Mouse (Mus musculus): ENCODE measurements around the gene Cnga3. TPM values are rescaled to one million over a fixed set of nuclear protein-coding genes. Genes with fewer than 3 reads are reported as not detected.

Gene Cnga3
- not detected in 2 replicates for polyA plus RNA-seq (2015; fragmentation: Nextera tagmentation; extraction: Ambion mirVana)

DNA sequence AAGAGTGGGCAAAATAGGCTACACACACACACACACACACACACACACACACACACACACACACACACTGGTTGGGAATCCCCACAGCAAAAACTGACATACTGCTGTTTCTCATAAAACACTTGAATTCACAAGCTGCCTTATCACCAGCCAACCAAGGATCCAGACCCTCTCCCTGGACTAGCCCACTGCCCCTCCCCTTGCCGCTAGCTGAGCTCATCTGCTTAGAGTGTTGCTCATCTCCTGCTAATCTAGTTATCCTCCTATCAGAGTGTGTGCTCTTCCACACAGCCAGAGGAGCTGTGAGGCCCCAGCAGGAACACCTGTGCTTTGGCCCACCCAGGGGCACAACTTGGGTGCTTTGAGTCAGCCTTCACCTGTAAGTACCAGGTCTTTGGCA lies at the start of gene Cnga3:
Gene Cnga3 (plus strand): TSS at position 291 of the 400 bp plus-strand sequence.
- no peak for ATAC-seq (replicated peaks; ENCODE audit: extremely low read depth, insufficient read depth, low FRiP score)
- Histone ChIP-seq H3K36me3 (ENCODE audit: control insufficient read depth, insufficient read depth) (no peaks in the 10 kb centered on the region), H3K4me1 (ENCODE audit: control insufficient read depth, insufficient read depth, low read length) (no peaks in the 10 kb centered on the region), H3K27ac (ENCODE audit: low read length) (no peak within 1 kb of the TSS), H3K9ac (ENCODE audit: low read length) (no peak within 1 kb of the TSS), H3K4me3 (ENCODE audit: low read length) (no peak within 1 kb of the TSS), H3K9me3 (replicated peaks; ENCODE audit: control insufficient read depth, low read length) (no peaks in the 10 kb centered on the region; the same call in 1 of the 2 replicates), H3K4me2 (ENCODE audit: low read depth, low read length) (no peak within 1 kb of the TSS), H3K27me3 (ENCODE audit: control insufficient read depth, insufficient read depth, low read length) (peaks cover 14% of the 10 kb centered on the region)
- 53% methylated on average over 1 of the region's 1 CpGs for WGBS

DNA sequence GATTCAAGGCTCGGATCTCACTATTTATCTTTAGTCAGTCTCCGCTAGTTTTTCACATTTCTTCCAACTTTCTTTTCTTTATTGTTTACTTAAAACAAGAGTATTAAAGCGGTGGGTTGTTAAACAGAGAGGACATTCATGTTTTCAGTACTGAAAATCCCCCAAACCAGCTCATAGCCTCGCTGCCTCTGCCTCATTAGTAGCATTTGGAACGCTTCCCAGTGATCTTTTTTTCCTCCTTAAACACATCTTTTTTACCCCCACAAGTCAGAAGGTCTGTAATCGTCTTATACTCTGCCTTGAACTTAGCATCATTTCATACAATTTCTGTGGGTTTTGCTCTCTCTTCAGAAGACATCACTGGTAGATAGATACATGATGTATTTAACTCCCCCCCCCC lies 48.2 kb upstream of the Cnga3 start:
- Histone ChIP-seq H3K9me3 (replicated peaks; ENCODE audit: control insufficient read depth, low read length) (peaks cover 9% of the 10 kb centered on the region), H3K27me3 (ENCODE audit: control insufficient read depth, insufficient read depth, low read length) (no peaks in the 10 kb centered on the region), H3K9ac (ENCODE audit: low read length) (no peak overlapping the region), H3K4me3 (ENCODE audit: low read length) (no peak overlapping the region), H3K27ac (ENCODE audit: low read length) (no peak overlapping the region), H3K4me2 (ENCODE audit: low read depth, low read length) (no peak overlapping the region), H3K4me1 (ENCODE audit: control insufficient read depth, insufficient read depth, low read length) (no peaks in the 10 kb centered on the region), H3K36me3 (ENCODE audit: control insufficient read depth, insufficient read depth) (no peaks in the 10 kb centered on the region)
- 60% methylated on average over 6 of the region's 6 CpGs for WGBS
- ATAC-seq (replicated peaks; ENCODE audit: extremely low read depth, insufficient read depth, low FRiP score): no peak

DNA sequence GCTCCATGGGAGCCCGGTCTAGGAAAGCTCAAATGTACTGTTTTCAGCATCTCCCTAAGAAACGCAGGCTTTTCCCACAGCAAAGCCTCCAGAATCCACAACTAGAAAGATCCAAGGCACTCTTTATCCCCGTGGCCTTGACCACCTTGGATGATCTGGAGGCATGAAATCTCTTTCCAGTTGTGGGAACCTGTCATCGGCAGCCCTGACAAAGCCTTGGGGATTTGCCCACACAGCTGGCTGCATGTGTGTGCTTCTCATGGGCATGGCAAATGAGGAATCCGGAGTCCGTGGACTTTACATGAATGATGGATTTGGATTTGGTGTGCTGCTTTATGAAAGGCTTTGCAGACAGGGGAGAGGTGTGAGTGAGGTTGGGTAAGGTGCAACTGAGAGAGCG lies 46.3 kb upstream of the Cnga3 start:
- H3K9me3 ChIP-seq (replicated peaks; ENCODE audit: control insufficient read depth, low read length): peaks cover 5% of the 10 kb centered on the region
- H3K36me3 ChIP-seq (ENCODE audit: control insufficient read depth, insufficient read depth): no peaks in the 10 kb centered on the region
- H3K4me2 ChIP-seq (ENCODE audit: low read depth, low read length): no peak overlapping the region
- H3K27ac ChIP-seq (ENCODE audit: low read length): no peak overlapping the region
- ATAC-seq (replicated peaks; ENCODE audit: extremely low read depth, insufficient read depth, low FRiP score): no peak
- H3K4me1 ChIP-seq (ENCODE audit: control insufficient read depth, insufficient read depth, low read length): no peaks in the 10 kb centered on the region
- no peak overlapping the region for H3K4me3 ChIP-seq (ENCODE audit: low read length)
- 72% methylated on average over 7 of the region's 7 CpGs for WGBS
- no peak overlapping the region for H3K9ac ChIP-seq (ENCODE audit: low read length)
- H3K27me3 ChIP-seq (ENCODE audit: control insufficient read depth, insufficient read depth, low read length): no peaks in the 10 kb centered on the region

GRCm38 (mm10) chr1:37177874-37178273 lies 36.4 kb upstream of the Cnga3 start:
- no peak for ATAC-seq (replicated peaks; ENCODE audit: extremely low read depth, insufficient read depth, low FRiP score)

GRCm38 (mm10) chr1:37179852-37180251 lies 34.4 kb upstream of the Cnga3 start:
- Histone ChIP-seq H3K4me3 (ENCODE audit: low read length) (no peak overlapping the region), H3K4me2 (ENCODE audit: low read depth, low read length) (no peak overlapping the region), H3K27me3 (ENCODE audit: control insufficient read depth, insufficient read depth, low read length) (no peaks in the 10 kb centered on the region), H3K9me3 (replicated peaks; ENCODE audit: control insufficient read depth, low read length) (no peaks in the 10 kb centered on the region), H3K9ac (ENCODE audit: low read length) (no peak overlapping the region), H3K27ac (ENCODE audit: low read length) (no peak overlapping the region), H3K4me1 (ENCODE audit: control insufficient read depth, insufficient read depth, low read length) (no peaks in the 10 kb centered on the region), H3K36me3 (ENCODE audit: control insufficient read depth, insufficient read depth) (no peaks in the 10 kb centered on the region)
- 61% methylated on average over 5 of the region's 5 CpGs for WGBS
- no peak for ATAC-seq (replicated peaks; ENCODE audit: extremely low read depth, insufficient read depth, low FRiP score)

More at GRCm38 (mm10) chr1:37177874-37178273, 36.4 kb upstream of the Cnga3 start:
- H3K36me3 ChIP-seq (ENCODE audit: control insufficient read depth, insufficient read depth): no peaks in the 10 kb centered on the region
- H3K9me3 ChIP-seq (replicated peaks; ENCODE audit: control insufficient read depth, low read length): no peaks in the 10 kb centered on the region
- no peak overlapping the region for H3K4me2 ChIP-seq (ENCODE audit: low read depth, low read length)
- H3K4me3 ChIP-seq (ENCODE audit: low read length): no peak overlapping the region
- H3K4me1 ChIP-seq (ENCODE audit: control insufficient read depth, insufficient read depth, low read length): no peaks in the 10 kb centered on the region
- no peaks in the 10 kb centered on the region for H3K27me3 ChIP-seq (ENCODE audit: control insufficient read depth, insufficient read depth, low read length)
- no peak overlapping the region for H3K27ac ChIP-seq (ENCODE audit: low read length)
- no peak overlapping the region for H3K9ac ChIP-seq (ENCODE audit: low read length)
- WGBS: 89% methylated on average over 2 of the region's 2 CpGs

DNA sequence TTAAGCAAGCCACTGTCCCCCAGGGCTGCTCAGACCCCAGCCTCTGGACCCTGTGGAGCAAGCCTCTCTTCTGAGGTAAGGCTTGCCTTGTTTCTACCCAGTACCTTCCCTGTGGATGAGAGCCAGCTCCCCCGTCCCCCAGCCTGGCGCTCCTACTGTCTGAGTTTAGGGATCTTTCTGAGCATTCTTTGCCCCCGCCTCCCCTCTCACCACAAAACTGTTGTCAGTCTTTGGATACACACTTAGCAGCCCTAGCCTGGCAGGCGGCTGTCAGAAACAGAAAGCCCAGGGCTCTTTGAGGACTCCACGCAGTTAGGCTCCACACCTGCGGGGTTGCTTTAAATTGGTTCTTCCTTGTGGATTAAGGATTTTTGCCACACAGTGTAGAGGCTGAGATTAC lies 27.2 kb upstream of the Cnga3 start:
- ATAC-seq (replicated peaks; ENCODE audit: extremely low read depth, insufficient read depth, low FRiP score): no peak
- Histone ChIP-seq H3K27me3 (ENCODE audit: control insufficient read depth, insufficient read depth, low read length) (no peaks in the 10 kb centered on the region; the same call in 1 of the 2 replicates), H3K4me1 (ENCODE audit: control insufficient read depth, insufficient read depth, low read length) (no peaks in the 10 kb centered on the region), H3K9ac (ENCODE audit: low read length) (no peak overlapping the region), H3K27ac (ENCODE audit: low read length) (no peak overlapping the region), H3K4me2 (ENCODE audit: low read depth, low read length) (no peak overlapping the region), H3K4me3 (ENCODE audit: low read length) (no peak overlapping the region), H3K9me3 (replicated peaks; ENCODE audit: control insufficient read depth, low read length) (no peaks in the 10 kb centered on the region), H3K36me3 (ENCODE audit: control insufficient read depth, insufficient read depth) (no peaks in the 10 kb centered on the region)
- WGBS: 60% methylated on average over 6 of the region's 6 CpGs

DNA sequence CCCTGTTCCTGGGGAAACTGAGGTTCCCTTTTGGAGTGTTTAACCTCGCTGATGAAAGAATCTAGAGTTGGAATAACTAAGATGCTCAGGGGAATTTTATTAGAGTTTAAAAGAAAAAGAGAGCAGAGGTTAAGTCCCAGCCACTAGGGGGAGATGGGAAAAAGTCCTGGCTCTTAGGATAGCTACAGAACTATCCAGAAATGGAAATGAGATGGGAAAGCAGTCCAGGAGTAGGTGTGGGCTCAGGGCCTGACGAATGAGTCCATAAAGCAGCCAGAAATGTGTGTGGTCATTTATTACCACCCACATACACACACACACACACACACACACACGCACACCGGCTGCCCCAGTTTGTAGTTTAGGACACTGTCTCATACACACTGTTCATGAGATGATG lies 19.6 kb upstream of the Cnga3 start:
- H3K4me2 ChIP-seq (ENCODE audit: low read depth, low read length): no peak overlapping the region
- H3K9me3 ChIP-seq (replicated peaks; ENCODE audit: control insufficient read depth, low read length): no peaks in the 10 kb centered on the region
- H3K27ac ChIP-seq (ENCODE audit: low read length): no peak overlapping the region
- H3K9ac ChIP-seq (ENCODE audit: low read length): no peak overlapping the region
- H3K4me3 ChIP-seq (ENCODE audit: low read length): no peak overlapping the region
- no peaks in the 10 kb centered on the region for H3K36me3 ChIP-seq (ENCODE audit: control insufficient read depth, insufficient read depth)
- WGBS: 60% methylated on average over 4 of the region's 4 CpGs
- H3K27me3 ChIP-seq (ENCODE audit: control insufficient read depth, insufficient read depth, low read length): no peaks in the 10 kb centered on the region
- no peaks in the 10 kb centered on the region for H3K4me1 ChIP-seq (ENCODE audit: control insufficient read depth, insufficient read depth, low read length)
- ATAC-seq (replicated peaks; ENCODE audit: extremely low read depth, insufficient read depth, low FRiP score): no peak

GRCm38 (mm10) chr1:37201406-37201805 lies 12.8 kb upstream of the Cnga3 start:
- Histone ChIP-seq H3K9me3 (replicated peaks; ENCODE audit: control insufficient read depth, low read length) (peaks cover 3% of the 10 kb centered on the region; the same call in 1 of the 2 replicates), H3K9ac (ENCODE audit: low read length) (no peak overlapping the region), H3K4me1 (ENCODE audit: control insufficient read depth, insufficient read depth, low read length) (no peaks in the 10 kb centered on the region), H3K27me3 (ENCODE audit: control insufficient read depth, insufficient read depth, low read length) (no peaks in the 10 kb centered on the region), H3K4me2 (ENCODE audit: low read depth, low read length) (no peak overlapping the region), H3K4me3 (ENCODE audit: low read length) (no peak overlapping the region), H3K27ac (ENCODE audit: low read length) (no peak overlapping the region), H3K36me3 (ENCODE audit: control insufficient read depth, insufficient read depth) (no peaks in the 10 kb centered on the region)
- ATAC-seq (replicated peaks; ENCODE audit: extremely low read depth, insufficient read depth, low FRiP score): no peak
- WGBS: 68% methylated on average over 4 of the region's 4 CpGs

GRCm38 (mm10) chr1:37207743-37208142 lies 6.5 kb upstream of the Cnga3 start:
- ATAC-seq (replicated peaks; ENCODE audit: extremely low read depth, insufficient read depth, low FRiP score): no peak
- H3K9ac ChIP-seq (ENCODE audit: low read length): no peak overlapping the region
- WGBS: 76% methylated on average over 8 of the region's 8 CpGs
- H3K27ac ChIP-seq (ENCODE audit: low read length): no peak overlapping the region
- H3K4me3 ChIP-seq (ENCODE audit: low read length): no peak overlapping the region
- no peaks in the 10 kb centered on the region for H3K27me3 ChIP-seq (ENCODE audit: control insufficient read depth, insufficient read depth, low read length)
- no peaks in the 10 kb centered on the region for H3K4me1 ChIP-seq (ENCODE audit: control insufficient read depth, insufficient read depth, low read length)
- H3K9me3 ChIP-seq (replicated peaks; ENCODE audit: control insufficient read depth, low read length): peaks cover 3% of the 10 kb centered on the region; the same call in 1 of the 2 replicates
- no peak overlapping the region for H3K4me2 ChIP-seq (ENCODE audit: low read depth, low read length)
- H3K36me3 ChIP-seq (ENCODE audit: control insufficient read depth, insufficient read depth): no peaks in the 10 kb centered on the region
